Mouse (Mus musculus) limb, embryonic 15.5 days (tissue): ENCODE results near the gene Gm10837. TPM values are rescaled to one million over a fixed set of nuclear protein-coding genes. Genes with fewer than 3 reads are reported as not detected.
"Not testable (repeated sequence)": the region's sequence is repeated elsewhere in the genome, so short reads cannot be mapped to it uniquely, and the experiment has no call there.

Source experiments
- ATAC-seq: fragments of 200-750 bp; cut with Nextera tagmentation; 2 replicates; pipeline ENCODE4 v1.8.0; 2017; ENCODE audit warnings: low read depth, moderate TSS enrichment; ENCODE audit not compliant: insufficient number of reproducible peaks, low FRiP score, low TSS enrichment
- H3K27ac ChIP-seq: fragments of 300-500 bp; sonication (generic); 2 replicates; pipeline ENCODE4 v1.5.1; 2015; ENCODE audit warnings: moderate library complexity, mild to moderate bottlenecking, inconsistent platforms
- H3K27me3 ChIP-seq: fragments of 300-500 bp; sonication (generic); 2 replicates; pipeline ENCODE4 v1.6.1; 2015; ENCODE audit warnings: inconsistent platforms
- H3K36me3 ChIP-seq: fragments of 300-500 bp; sonication (generic); 2 replicates; pipeline ENCODE4 v1.6.1; 2015; ENCODE audit warnings: inconsistent platforms
- H3K4me1 ChIP-seq: fragments of 300-500 bp; sonication (generic); 2 replicates; pipeline ENCODE4 v1.6.1; 2015; ENCODE audit warnings: inconsistent platforms
- H3K4me2 ChIP-seq: fragments of 300-500 bp; sonication (generic); 2 replicates; pipeline ENCODE4 v1.6.1; 2015; ENCODE audit warnings: mild to moderate bottlenecking, inconsistent platforms
- H3K4me3 ChIP-seq: fragments of 300-500 bp; sonication (generic); 2 replicates; pipeline ENCODE4 v1.5.1; 2015; ENCODE audit warnings: mild to moderate bottlenecking, inconsistent platforms
- H3K9ac ChIP-seq: fragments of 300-500 bp; sonication (generic); 2 replicates; pipeline ENCODE4 v1.6.1; 2015; ENCODE audit warnings: inconsistent platforms
- H3K9me3 ChIP-seq: fragments of 300-500 bp; sonication (generic); 2 replicates; pipeline ENCODE4 v1.6.1; 2016; ENCODE audit warnings: inconsistent platforms
- WGBS: fragments of 180-500 bp; shearing (Covaris S2); methylation state at CpG from one replicate; pipeline ENCODE4 v1.1.7; 2015; 5-methylcytosine and 5-hydroxymethylcytosine counted together
- polyA plus RNA-seq: library from polyadenylated mRNA; unstranded; fragments of >200 nt; fragmentation: Nextera tagmentation; extraction: Ambion mirVana; gene quantifications from 2 replicates; pipeline ENCODE4 v1.2.1, GENCODE M21; 2015

The Gm10837 gene
- polyA plus RNA-seq, 1 experiment from 2014 or later = not detected

GRCm38 (mm10) chr14:122459332-122459731 is 31.1 kb upstream of the Gm10837 start:
- not testable (repeated sequence) for ATAC-seq, H3K4me3 ChIP-seq, H3K9me3 ChIP-seq, H3K27ac ChIP-seq, H3K4me2 ChIP-seq, H3K36me3 ChIP-seq, H3K9ac ChIP-seq
- 81% methylated on average over 11 of the region's 12 CpGs for WGBS
- H3K27me3 ChIP-seq = peaks cover 54% of the 10 kb centered on the region
- H3K4me1 ChIP-seq = peaks cover 16% of the 10 kb centered on the region

- Histone ChIP-seq H3K27ac (no peak overlapping the region), H3K9ac (no peak overlapping the region), H3K36me3 (no peaks in the 10 kb centered on the region), H3K9me3 (no peaks in the 10 kb centered on the region), H3K4me1 (peaks cover 21% of the 10 kb centered on the region), H3K4me3 (no peak overlapping the region), H3K27me3 (peaks cover 56% of the 10 kb centered on the region), H3K4me2 (no peak overlapping the region)
- no peak for ATAC-seq
- WGBS = 93% methylated on average over 1 of the region's 1 CpGs
Observed at GRCm38 (mm10) chr14:122459776-122460175, 30.6 kb upstream of the Gm10837 start.

GRCm38 (mm10) chr14:122460226-122460625 is 30.2 kb upstream of the Gm10837 start:
- Histone ChIP-seq H3K4me1 (peaks cover 25% of the 10 kb centered on the region), H3K4me3 (no peak overlapping the region), H3K27ac (no peak overlapping the region), H3K36me3 (no peaks in the 10 kb centered on the region), H3K9me3 (no peaks in the 10 kb centered on the region), H3K27me3 (peaks cover 56% of the 10 kb centered on the region), H3K9ac (no peak overlapping the region), H3K4me2 (no peak overlapping the region)
- no peak for ATAC-seq
- WGBS = 51% methylated on average over 5 of the region's 5 CpGs

GRCm38 (mm10) chr14:122461500-122461899 is 28.9 kb upstream of the Gm10837 start:
- H3K27me3 ChIP-seq = peaks cover 61% of the 10 kb centered on the region
- no peaks in the 10 kb centered on the region for H3K36me3 ChIP-seq
- H3K4me2 ChIP-seq = no peak overlapping the region
- H3K4me1 ChIP-seq = peaks cover 31% of the 10 kb centered on the region
- no peak for ATAC-seq
- no peak overlapping the region for H3K9ac ChIP-seq
- no peaks in the 10 kb centered on the region for H3K9me3 ChIP-seq
- 0 out of 2 replicates have a peak overlapping the region, but pooled peaks have one; percentile 3 for H3K4me3 ChIP-seq
- 49% methylated on average over 3 of the region's 3 CpGs for WGBS
- H3K27ac ChIP-seq = no peak overlapping the region

GRCm38 (mm10) chr14:122461966-122462365 is 28.4 kb upstream of the Gm10837 start:
- peaks cover 65% of the 10 kb centered on the region for H3K27me3 ChIP-seq
- H3K4me2 ChIP-seq = no peak overlapping the region
- H3K4me3 ChIP-seq = 0 out of 2 replicates have a peak overlapping the region, but pooled peaks have one; percentile 3
- H3K36me3 ChIP-seq = no peaks in the 10 kb centered on the region
- WGBS = 28% methylated on average over 9 of the region's 9 CpGs
- H3K27ac ChIP-seq = no peak overlapping the region
- no peaks in the 10 kb centered on the region for H3K9me3 ChIP-seq
- H3K9ac ChIP-seq = no peak overlapping the region
- no peak for ATAC-seq
- H3K4me1 ChIP-seq = peaks cover 31% of the 10 kb centered on the region

GRCm38 (mm10) chr14:122462689-122463079 is 27.7 kb upstream of the Gm10837 start:
- H3K27ac ChIP-seq = no peak overlapping the region
- no peak for ATAC-seq
- peaks cover 71% of the 10 kb centered on the region for H3K27me3 ChIP-seq
- H3K4me2 ChIP-seq = 0 out of 2 replicates have a peak overlapping the region, but pooled peaks have one; percentile 96
- H3K9me3 ChIP-seq = no peaks in the 10 kb centered on the region
- H3K4me3 ChIP-seq = peak overlapping the region; percentile 53
- H3K9ac ChIP-seq = no peak overlapping the region
- WGBS = 30% methylated on average over 17 of the region's 17 CpGs
- H3K36me3 ChIP-seq = no peaks in the 10 kb centered on the region
- H3K4me1 ChIP-seq = peaks cover 31% of the 10 kb centered on the region

GRCm38 (mm10) chr14:122463080-122463691 is 27.2 kb upstream of the Gm10837 start:
- Histone ChIP-seq H3K4me1 (peaks cover 31% of the 10 kb centered on the region), H3K27ac (no peak overlapping the region), H3K9me3 (no peaks in the 10 kb centered on the region), H3K9ac (no peak overlapping the region), H3K4me3 (peak overlapping the region; percentile 53), H3K27me3 (peaks cover 76% of the 10 kb centered on the region), H3K36me3 (no peaks in the 10 kb centered on the region), H3K4me2 (peak overlapping the region; percentile 96)
- no peak for ATAC-seq
- WGBS = 4% methylated on average over 40 of the region's 40 CpGs

GRCm38 (mm10) chr14:122463734-122464341 is 26.5 kb upstream of the Gm10837 start:
- under 1% methylated on average over 58 of the region's 58 CpGs for WGBS
- H3K9ac ChIP-seq = peak overlapping the region; percentile 33; the same call in 1 of the 2 replicates
- peaks cover 31% of the 10 kb centered on the region for H3K4me1 ChIP-seq

GRCm38 (mm10) chr14:122464351-122464762 is 26.0 kb upstream of the Gm10837 start:
- Histone ChIP-seq H3K27me3 (peaks cover 88% of the 10 kb centered on the region), H3K4me1 (peaks cover 36% of the 10 kb centered on the region), H3K36me3 (no peaks in the 10 kb centered on the region), H3K27ac (peak overlapping the region; percentile 33; the same call in 1 of the 2 replicates), H3K4me3 (peak overlapping the region; percentile 53), H3K4me2 (peak overlapping the region; percentile 96), H3K9me3 (no peaks in the 10 kb centered on the region), H3K9ac (peak overlapping the region; percentile 33)
- WGBS = 0% methylated on average over 59 of the region's 62 CpGs
- ATAC-seq = 0 out of 2 replicates have a peak, but pooled peaks have one; percentile 17

More at GRCm38 (mm10) chr14:122463734-122464341, 26.5 kb upstream of the Gm10837 start:
- Histone ChIP-seq H3K4me3 (peak overlapping the region; percentile 53), H3K4me2 (peak overlapping the region; percentile 96), H3K27me3 (peaks cover 83% of the 10 kb centered on the region), H3K27ac (peak overlapping the region; percentile 33; the same call in 1 of the 2 replicates)
- ATAC-seq = 0 out of 2 replicates have a peak, but pooled peaks have one; percentile 37
- not testable (repeated sequence) for H3K9me3 ChIP-seq, H3K36me3 ChIP-seq

- under 1% methylated on average over 43 of the region's 62 CpGs for WGBS
- ATAC-seq = peak; percentile 53; the same call in 1 of the 2 replicates
- Histone ChIP-seq H3K27ac (0 out of 2 replicates have a peak within 1 kb of the TSS, but pooled peaks have one; percentile 33), H3K4me2 (peak within 1 kb of the TSS; percentile 96), H3K9ac (peak within 1 kb of the TSS; percentile 33), H3K9me3 (no peaks in the 10 kb centered on the region), H3K36me3 (no peaks in the 10 kb centered on the region), H3K4me3 (peak within 1 kb of the TSS; percentile 53), H3K4me1 (peaks cover 36% of the 10 kb centered on the region), H3K27me3 (peaks cover 89% of the 10 kb centered on the region)
Observed at GRCm38 (mm10) chr14:122464763-122465741, 25.3 kb upstream of the Gm10837 start, which contains the start of gene Zic5. Gene Zic5, minus strand, starts transcription at chr14:122465677.

GRCm38 (mm10) chr14:122465931-122466490 is 24.4 kb upstream of the Gm10837 start:
- ATAC-seq = no peak
- WGBS = 30% methylated on average over 13 of the region's 13 CpGs

More at GRCm38 (mm10) chr14:122465931-122466490, 24.4 kb upstream of the Gm10837 start:
- no peaks in the 10 kb centered on the region for H3K9me3 ChIP-seq
- peaks cover 92% of the 10 kb centered on the region for H3K27me3 ChIP-seq
- no peaks in the 10 kb centered on the region for H3K36me3 ChIP-seq
- H3K4me1 ChIP-seq = peaks cover 36% of the 10 kb centered on the region
- no peak overlapping the region for H3K4me3 ChIP-seq
- H3K9ac ChIP-seq = no peak overlapping the region
- H3K4me2 ChIP-seq = no peak overlapping the region
- H3K27ac ChIP-seq = no peak overlapping the region
